Mouse (Mus musculus) NIH3T3 (cell line): ENCODE results near the gene Tgoln1.

ENCODE experiments used
- DNase-seq: peaks from one replicate; pipeline ENCODE4 v3.0.0-alpha.2; 2012; ENCODE audit warnings: low read depth

Gene Tgoln1

DNA sequence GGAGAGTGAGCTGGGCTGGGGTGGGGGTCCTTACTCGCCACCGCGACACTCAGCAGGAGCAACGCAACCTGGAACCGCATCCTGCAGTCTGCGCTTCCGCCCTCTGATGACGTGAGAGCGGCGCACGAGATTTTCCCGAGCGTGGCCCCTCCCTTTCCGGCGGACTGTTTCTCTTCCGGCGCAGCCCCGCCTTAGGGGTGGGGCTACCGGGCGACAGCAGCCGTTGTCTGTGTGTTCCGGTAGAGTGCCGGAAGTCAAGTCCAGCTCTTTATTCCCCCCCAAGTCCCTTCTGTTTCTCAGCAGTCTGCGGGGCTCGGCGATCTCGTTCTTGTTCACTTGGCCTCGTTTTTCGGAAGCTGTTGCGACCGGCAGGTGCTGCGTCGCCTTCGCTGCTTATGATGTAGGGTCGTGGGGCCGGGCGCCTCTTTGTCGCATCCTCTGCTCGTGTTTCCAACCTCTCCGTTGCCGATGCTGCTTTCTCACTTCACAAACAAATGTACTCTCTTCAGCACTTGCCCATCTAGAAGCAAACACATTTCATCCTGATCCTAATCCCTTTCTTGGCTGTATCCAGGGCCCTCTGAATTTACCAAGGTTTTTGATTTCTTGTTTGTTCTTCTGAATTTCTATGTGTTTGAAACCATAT, at the start of gene Tgoln1:
Tgoln1 (minus strand) TSS at position 358 of the 646 bp plus-strand sequence.
- peak; percentile 98 for DNase-seq

DNA sequence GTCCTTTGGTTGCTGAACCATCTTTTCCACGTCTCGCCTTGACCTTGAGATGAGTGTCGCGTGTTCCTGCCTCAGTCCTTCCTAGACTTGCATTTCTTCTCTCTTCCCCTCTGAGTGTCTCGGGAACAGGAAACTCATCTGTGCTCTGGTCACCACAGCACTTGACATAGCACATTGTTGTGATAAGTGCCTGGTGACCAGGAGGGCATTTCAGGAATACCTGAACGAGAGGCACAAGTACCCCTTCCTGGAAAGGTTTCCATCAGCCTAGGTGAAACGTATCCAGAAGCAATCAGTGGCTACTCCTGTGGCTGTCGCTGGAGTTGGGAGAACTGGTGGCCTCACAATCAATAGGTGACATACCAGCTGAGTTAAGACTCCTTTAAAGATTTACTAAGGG, 47.5 kb upstream of the Tgoln1 start:
- DNase-seq = no peak

DNA sequence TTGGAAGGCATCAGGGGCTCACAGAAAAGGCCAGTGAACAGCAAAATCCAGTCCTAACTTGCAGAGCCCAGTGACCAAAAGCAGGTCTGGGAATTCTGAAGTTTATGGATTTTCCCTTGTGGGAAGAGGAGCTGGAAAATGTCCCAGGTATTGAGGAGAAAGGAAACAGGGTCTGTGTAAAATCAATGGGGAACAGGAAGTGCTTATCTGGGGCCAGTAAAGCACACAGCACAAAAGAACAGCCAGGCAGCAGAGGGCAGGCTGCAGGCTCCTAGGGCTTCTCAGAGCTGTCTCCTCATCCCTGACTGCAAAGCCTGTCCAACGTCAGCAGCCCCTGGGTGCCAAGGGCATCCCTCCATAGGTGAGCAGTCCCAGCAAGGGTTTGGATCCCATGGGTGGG, 46.2 kb upstream of the Tgoln1 start:
- no peak for DNase-seq

DNA sequence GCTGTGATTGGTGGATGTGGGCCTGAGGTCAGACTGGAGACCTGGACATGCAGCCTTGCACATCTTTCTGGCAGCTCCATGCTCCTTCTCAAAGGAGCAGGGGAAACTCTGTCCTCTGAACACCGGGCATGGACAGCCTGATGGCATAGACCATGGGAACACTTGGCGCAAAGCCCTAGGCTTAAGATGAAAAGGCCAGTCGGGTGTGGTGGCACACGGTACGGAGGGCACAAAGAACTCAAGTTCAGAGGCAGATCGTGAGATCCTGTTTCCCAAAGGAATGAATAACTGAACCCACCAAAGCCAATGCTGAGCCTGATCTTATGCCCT, 43.6 kb upstream of the Tgoln1 start:
- no peak for DNase-seq

DNA sequence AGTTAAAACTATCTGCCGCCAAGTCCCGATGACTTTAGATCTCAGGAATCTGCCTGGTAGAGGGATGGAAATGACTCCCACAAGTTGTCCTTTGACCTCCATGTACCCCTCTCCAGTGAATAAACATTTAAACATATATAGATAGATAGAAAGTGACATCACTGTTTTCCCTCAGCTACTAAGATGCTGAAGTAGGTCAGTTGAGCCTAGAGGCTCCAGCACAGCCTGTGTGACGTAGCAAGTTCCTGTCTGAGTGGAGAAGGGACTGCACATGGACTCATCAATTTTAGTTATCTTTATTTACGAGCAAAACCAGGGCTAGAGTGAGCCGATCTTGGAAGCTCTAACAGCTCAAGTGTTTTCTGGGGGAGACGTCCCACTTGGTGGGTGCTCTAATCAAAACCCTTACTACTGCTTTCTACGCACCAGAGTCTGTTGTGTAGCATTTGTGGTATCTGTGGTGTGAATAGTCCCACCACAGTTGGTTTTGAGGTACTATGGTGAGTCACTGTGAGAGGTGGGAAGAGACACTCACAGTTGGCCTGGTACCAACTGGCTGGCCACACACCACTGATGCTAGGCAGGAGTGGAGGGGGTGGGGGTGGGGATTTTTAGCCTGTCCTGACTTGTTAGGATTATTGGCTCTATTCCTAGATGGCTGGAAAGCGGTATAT, 43.1 kb upstream of the Tgoln1 start:
- peak; percentile 91 for DNase-seq

DNA sequence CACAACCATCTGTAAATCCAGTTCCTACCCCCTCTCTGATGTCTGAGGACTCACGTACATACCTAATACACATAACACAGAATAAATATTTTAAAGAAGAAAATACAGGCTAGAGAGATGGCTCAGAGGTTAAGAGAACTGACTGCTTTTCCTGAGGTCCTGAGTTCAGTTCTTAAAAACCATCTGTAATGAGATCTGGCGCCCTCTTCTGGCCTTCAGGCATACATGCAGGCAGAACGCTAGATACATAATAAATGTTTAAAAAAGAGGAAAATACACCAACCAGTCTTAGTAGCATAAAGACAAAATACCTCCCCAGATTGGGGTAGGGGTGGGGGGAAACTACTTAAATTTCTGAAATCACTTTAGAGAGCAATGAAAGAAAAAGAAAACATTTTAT, 41.2 kb upstream of the Tgoln1 start:
- peak; percentile 75 for DNase-seq

DNA sequence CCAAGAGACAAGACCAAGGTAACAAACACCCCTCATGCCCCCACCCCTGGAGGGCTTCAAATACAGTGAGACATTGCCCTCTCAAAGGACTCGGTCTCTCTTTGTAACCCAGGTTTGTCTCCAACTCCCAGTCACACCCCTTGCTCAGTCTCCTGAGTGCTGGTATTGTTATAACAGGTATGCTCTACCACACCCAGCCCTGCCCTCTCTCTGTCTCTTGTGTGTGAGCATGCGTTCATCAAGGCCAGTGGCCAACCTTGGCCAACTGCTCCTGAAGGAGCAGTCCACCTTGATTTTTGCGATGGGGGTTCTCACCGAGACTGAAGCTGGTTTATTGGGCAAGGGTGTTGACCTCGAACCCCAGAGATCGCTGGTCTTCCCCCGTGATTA, 39.2 kb upstream of the Tgoln1 start:
- no peak for DNase-seq

DNA sequence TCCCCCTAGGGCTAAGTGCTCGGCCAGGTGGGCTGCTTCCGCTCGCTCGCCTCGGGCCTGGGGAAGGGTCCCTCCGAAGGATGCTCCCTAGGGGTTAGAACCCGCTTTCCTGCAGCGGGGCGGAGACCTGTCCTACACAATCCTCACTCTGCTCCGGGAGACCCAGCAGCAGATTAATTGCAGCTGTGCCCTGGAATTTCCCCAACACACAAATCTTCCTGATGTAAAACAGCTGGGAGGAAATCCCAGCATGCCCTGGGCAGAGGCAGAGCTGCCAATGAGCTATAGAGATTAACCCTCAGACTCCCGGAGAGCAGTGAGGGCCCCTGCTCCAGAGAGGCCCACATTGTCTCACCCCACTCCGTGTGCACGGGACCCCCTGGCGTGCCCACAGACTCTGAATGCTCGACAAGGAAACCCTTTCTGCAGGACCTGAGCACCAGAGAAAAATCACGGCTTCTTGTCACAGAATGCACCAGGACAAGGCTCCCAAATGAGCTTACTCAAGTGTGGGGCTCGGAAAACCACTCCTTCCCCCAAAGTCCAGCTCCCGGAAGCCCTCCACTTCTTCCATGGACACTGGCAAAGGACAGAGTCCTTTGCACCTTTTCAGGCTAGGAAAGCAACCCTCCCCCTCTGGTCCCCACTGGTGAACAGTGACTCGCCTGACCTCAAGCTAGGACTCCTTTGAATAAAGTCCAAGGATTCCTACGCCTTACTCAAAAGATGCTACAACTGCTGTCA, 38.7 kb upstream of the Tgoln1 start:
- DNase-seq = peak; percentile 96

DNA sequence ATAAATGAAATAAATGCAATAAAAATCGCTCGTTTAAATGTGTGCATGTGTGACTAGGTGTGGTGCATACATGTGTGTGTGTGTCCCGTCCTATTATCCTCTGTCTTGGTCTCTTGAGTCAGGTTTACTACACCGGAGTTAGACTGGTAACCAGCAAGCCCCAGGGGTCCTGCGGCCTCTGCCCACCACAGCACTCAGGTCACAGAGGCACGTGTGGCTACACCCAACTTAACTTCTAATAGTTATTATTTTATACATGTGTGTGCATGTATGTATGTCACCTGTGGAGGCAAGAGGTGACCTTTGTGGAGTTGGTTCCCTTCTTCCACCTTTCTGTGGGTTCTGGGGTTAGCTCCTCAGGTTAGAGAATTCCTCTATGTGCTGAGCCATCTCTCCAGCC, 37.6 kb upstream of the Tgoln1 start:
- no peak for DNase-seq

DNA sequence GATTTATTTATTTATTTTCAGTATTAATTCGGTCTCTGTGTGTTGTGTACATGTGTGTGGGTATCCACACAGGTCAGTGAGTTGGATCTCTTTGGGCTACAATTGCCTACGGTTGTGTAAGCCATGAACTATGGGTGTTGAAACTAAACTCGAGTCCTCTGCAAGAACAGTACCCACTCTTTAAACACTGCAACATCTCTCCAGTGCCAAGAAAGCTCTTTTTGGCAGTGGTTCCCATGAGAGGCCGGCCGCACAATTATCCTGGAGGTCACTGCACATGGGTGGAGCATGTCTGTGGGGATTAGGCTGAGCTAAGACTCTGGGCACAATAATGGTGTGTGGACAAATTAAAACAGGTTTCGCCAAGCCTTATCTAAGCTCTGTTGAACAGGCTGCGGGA, 36.6 kb upstream of the Tgoln1 start:
- peak; percentile 90 for DNase-seq

DNA sequence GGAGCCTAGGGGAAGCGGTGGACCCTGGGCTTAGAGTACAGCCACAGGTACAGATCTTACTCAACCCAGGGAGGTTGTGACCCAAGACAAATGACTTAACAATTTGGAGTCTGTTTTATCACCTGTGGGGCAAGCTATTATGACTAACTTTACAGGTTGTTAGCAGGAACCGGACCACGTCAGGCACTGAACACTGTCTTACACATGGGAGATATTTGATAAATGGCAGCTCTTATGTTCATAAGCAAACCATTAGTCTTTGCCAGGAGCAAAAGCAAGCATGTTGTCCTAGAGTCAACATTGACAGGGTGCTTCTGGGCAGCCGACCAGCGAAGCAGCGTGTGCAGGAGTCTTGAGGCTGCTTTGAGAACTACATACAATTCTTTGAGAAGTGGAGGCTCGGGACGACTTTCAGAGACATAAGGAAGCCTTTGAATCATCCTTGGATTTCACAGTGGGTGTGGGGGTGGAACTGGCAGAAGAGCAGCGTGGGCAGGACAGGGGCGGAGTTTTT, 33.6 kb upstream of the Tgoln1 start:
- peak; percentile 62 for DNase-seq

DNA sequence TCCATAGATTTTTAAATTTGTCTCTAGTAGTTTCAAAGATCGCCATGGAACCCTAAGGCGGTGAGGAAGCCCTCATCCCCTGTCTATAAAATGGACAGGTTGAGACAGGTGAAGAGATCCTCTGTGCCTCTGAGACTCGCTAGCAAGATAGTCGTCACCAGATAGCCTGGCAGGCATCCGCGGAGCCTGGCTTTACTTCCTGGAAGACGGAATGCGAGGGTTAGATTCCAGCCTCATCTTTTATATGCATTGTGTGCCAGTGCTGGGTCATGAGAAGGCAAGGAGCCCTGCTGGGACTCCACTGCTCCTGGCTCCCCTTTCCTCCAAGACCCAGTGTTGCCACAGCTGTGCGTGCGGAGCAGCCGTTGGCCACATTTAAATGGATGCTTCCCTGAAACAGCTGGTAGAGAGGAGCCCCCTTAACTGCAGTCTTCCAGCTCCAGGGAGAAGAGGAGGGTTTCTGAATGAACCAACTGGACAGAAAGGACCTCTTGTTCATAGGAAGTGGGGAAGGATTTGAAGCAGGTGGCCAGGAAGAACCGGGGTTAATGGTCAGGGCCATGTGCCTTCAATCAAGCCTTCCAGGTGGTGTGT, 31.3 kb upstream of the Tgoln1 start:
- no peak for DNase-seq

DNA sequence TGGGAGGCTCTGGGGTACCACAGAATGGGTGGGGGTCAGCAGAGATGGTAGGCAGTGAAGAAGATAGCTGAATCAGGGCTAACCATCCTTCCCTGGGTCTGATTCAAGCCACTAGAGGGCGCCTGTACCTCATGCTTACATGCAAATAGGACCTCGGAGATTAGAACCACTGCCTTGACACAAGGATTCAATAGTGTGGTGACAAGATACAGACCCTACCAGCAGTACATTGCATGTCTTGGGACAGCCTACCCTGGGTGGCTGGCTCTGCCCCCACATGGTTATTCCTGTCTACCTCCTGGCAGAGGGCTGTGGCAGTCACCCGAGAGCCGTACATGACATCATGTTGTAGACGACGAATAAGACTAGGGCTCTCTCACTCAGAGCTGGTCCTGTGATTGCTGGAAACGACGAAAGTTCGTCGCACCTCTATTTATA, 30.6 kb upstream of the Tgoln1 start:
- peak; percentile 86 for DNase-seq

DNA sequence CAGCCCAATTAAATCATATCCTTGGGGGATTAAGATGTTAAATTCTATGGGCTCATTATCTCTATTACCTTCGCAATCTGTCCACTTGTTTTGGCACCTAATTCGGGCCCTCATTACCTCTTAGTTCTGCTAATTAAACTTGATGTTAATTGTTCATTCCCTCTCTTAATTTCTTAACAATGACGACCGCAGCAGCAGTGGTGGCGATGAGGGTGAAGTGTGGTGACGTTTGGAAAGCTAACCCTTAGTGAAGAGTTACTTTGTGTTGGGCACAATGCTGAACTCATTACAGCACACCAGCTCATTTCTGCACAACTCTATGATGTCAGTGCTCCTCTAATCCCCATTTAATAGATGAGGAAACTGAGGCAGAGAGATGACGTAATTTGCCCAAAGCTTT, 28.6 kb upstream of the Tgoln1 start:
- DNase-seq = no peak

DNA sequence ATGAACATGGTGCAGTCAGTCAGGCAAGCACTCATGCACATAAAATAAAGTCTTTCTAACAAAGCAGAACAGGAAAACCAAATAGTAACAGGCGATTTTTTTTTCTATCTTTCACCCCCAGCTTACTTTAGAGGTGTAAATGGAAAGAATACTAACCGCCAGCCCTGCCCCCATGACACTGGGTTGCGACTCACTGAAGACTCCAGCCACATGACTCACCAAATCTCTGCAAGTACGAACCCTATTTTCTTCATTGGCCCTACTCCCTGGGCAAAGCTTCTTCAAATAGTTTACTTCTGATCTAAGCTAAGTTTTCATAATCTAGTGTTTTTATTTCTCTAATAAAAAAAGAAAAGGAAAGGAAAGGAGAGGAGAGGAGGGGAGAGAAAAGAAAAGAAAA, 27.8 kb upstream of the Tgoln1 start:
- DNase-seq = peak; percentile 84

DNA sequence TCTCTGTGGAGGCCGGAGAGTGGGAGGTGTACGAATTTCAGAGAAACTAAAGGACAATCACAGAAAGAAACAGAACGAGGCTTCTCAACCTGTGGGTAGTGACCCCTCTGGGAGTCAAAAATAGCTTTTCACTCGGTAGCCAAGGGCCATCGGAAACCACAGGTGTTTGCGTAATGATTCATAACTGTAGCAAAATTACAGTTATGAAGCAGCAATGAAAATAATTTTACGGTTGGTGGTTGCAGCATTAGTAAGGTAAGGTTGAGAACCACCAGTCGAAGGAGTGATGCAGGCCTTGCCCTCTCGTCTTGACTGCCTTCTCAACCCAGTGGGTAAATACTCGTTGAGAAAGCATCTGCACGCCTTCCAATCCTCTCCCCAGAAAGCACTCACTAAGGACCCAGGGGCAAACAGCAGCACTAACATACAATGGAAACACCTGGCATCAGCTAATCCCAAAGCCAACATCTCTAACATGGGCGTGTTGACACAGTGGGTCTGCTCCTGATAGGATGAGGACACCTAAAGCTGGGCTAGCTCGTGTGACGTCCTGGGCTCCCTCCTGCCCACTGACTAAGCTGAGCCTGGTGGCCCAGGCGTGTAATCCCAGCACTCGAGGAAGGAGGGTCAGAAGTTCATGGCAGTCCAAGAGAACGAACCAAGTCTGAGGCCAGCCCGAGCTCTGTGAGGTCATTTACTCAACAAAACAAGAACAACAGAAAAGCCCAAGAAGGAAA, 24.6 kb upstream of the Tgoln1 start:
- no peak for DNase-seq

DNA sequence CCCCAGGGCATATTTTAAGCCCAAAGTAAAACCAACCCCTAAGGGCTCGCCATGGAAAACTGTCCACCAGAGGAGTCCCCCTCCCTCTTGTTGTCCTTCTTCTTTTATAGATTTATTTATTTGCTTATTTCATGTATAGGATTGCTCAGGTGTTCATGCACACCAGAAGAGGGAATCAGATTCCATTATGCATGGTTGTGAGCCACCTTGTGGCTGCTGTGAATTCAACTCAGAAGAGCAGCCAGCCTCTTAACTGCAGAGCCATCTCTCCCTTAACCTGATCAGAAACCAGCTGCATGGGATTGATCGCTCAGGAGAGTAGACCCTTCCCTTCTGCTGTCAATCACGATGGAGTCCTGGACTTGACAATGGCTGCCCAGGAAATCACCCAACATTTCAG, 20.1 kb upstream of the Tgoln1 start:
- peak; percentile 35 for DNase-seq

DNA sequence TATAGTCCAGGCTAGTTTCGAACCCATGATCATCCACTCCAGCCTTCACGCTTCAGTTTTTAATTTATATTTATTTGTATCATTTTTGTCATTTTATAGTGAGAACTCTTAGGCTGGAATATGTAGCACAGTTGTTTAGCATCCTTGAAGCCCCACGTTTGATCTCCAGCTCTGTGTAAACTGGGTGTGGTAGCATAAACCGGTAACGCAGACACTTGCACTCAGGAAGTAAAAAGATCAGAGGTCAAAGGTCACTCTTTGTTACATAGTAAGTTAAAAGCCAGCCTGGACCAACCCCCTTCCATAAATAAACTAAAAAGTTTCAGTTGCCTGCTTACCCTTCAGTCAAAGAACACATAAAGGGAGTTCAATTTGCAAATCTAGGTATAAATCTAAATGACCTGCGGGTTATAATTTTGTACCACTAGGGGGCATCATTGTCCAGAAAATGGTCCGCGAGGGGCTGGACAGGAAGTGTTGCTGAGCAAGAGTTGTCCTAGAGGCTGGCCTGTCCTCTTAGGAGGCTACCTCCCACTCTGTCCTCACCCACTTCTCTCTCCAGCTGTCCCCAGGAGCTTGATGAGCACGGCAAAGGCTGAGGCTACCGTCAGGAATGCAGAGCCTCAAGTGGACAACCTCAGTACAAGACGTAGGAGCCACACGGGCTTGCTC, 19.1 kb upstream of the Tgoln1 start:
- DNase-seq = peak; percentile 88

DNA sequence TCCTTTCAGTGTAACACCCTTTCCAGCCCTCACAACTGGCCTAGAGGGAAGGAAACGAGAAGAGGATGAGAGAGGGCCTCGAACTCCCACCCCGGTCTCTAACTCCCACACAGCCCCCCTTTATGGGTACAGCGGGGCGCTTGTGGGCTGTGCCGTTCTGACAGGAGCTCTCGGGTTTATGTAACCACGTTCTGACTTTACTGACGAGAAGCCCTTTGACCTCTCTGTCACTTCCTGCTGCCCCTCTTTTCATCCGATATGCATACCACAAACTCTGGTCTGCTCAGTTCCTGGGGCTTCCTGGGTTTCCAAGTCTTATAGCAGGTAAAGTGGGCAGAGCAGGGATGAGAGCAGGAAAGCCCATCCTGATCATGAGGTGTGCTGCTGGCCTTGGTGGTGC, 17.5 kb upstream of the Tgoln1 start:
- DNase-seq = no peak

DNA sequence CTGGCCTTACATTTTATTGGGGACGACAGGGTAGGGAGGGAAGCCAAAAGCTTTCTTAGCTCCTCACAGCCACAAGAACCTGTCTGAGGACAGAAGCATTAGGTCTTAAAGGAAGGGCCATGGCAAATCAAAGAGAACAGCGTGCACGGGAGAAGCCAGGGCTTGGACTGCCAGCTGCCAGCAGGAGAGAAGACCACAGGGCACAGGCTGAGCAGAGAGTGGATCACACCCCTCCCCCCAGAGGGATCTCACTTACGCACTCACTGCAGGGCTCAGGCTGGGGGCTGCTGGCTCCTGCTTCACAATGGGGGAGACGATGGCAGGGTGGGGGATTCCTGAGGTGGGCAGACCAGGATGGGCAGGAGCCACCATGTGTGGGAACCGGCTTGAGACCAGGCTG, 14.9 kb upstream of the Tgoln1 start:
- DNase-seq = no peak

DNA sequence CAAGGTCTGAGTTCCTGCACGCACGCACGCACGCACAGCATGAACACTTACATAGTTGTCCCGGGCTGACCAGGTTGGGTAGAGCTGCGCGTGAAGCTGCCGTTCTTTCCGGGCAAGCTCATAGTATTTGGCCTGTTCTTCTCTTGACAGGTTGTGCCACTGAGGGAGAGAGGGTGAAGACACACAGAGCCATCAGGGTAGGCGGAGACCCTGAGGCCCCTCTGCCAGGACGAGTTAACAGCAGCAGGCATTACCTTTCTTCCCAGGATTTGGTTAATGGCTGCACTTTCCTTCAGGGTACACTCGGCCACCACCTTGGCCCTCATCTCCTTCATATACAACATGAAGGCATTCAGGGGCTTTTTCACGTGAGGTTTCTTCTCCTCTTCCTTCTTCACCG, 14.2 kb upstream of the Tgoln1 start:
- DNase-seq = no peak

DNA sequence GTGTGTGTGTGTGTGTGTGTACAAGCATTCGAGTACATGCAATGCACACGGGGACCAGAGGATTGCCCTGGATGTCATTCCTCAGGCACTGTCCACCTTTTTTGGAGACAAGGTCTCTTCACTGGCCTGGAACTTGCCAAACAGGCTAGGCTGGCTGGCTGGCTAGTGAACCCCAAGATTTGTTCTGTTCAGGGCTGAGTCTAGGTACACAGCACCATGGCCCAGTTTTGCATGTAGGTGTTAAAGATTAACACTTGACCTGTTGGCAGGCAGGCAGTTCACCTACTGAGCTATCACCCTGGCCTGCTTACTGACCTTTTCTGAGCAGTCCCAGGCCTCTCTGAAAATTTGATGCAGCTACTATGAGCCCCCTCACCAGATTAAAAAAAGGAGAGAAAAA, 13.6 kb upstream of the Tgoln1 start:
- DNase-seq = no peak
